Mouse (Mus musculus) heart, embryonic 12.5 days (tissue): ENCODE measurements around the gene Doc2a. TPM values are rescaled to one million over a fixed set of nuclear protein-coding genes. Genes with fewer than 3 reads are reported as not detected.

Experiments used
- ATAC-seq: fragments of 200-750 bp; cut with Nextera tagmentation; 2 replicates; pipeline ENCODE4 v1.8.0; 2017; ENCODE audit warnings: moderate TSS enrichment, moderate library complexity; ENCODE audit not compliant: insufficient number of reproducible peaks, low FRiP score
- H3K27ac ChIP-seq: fragments of 300-500 bp; sonication (generic); 2 replicates; pipeline ENCODE4 v1.5.1; 2016; ENCODE audit warnings: mild to moderate bottlenecking, moderate library complexity; ENCODE audit not compliant: poor library complexity, severe bottlenecking
- H3K27me3 ChIP-seq: fragments of 300-500 bp; sonication (generic); replicated peaks from 2 replicates; pipeline ENCODE4 v1.6.1; 2016; ENCODE audit warnings: mild to moderate bottlenecking, moderate library complexity
- H3K36me3 ChIP-seq: fragments of 300-500 bp; sonication (generic); 2 replicates; pipeline ENCODE4 v1.6.1; 2016; ENCODE audit warnings: mild to moderate bottlenecking, moderate library complexity
- H3K4me1 ChIP-seq: fragments of 300-500 bp; sonication (generic); replicated peaks from 2 replicates; pipeline ENCODE4 v1.6.1; 2016; ENCODE audit warnings: mild to moderate bottlenecking
- H3K4me2 ChIP-seq: fragments of 300-500 bp; sonication (generic); 2 replicates; pipeline ENCODE4 v1.6.1; 2016; ENCODE audit warnings: mild to moderate bottlenecking, moderate library complexity
- H3K4me3 ChIP-seq: fragments of 300-500 bp; sonication (generic); 2 replicates; pipeline ENCODE4 v1.5.1; 2016; ENCODE audit warnings: mild to moderate bottlenecking
- H3K9ac ChIP-seq: fragments of 300-500 bp; sonication (generic); 2 replicates; pipeline ENCODE4 v1.6.1; 2016; ENCODE audit warnings: mild to moderate bottlenecking, moderate library complexity
- H3K9me3 ChIP-seq: fragments of 300-500 bp; sonication (generic); replicated peaks from 2 replicates; pipeline ENCODE4 v1.6.1; 2016; ENCODE audit warnings: mild to moderate bottlenecking, moderate library complexity
- WGBS: fragments of 180-500 bp; shearing (Covaris S2); methylation state at CpG from one replicate; pipeline ENCODE4 v1.1.7; 2016; 5-methylcytosine and 5-hydroxymethylcytosine counted together
- polyA plus RNA-seq: library from polyadenylated mRNA; unstranded; fragments of >200 nt; fragmentation: Nextera tagmentation; extraction: Ambion mirVana; gene quantifications from 2 replicates; pipeline ENCODE4 v1.2.1, GENCODE M21; 2016

The Doc2a gene
- polyA plus RNA-seq: not detected in 2 replicates

DNA sequence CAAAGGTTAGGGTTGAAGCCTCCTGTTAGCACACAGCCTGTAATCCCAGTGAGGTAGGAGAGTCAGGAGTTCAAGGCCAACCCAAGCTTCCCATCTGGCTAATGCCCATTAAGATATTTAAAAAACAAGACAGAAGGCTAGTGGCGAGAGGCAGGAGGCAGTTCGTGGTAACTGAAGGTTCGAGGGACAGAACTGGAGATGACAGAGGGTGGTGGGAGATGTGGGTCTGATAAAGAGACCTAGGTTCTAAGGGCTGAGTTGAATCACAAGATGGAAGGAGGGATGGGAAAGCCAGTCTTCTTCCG is at the start of gene Doc2a:
Gene Doc2a (plus strand): TSS at position 301 of the 305 bp plus-strand sequence.
- peak within 1 kb of the TSS; percentile 59 for H3K9ac ChIP-seq
- H3K36me3 ChIP-seq: peaks cover 5% of the 10 kb centered on the region
- H3K27me3 ChIP-seq: peaks cover 65% of the 10 kb centered on the region
- ATAC-seq: no peak
- H3K4me3 ChIP-seq: peak within 1 kb of the TSS; percentile 55
- H3K9me3 ChIP-seq: no peaks in the 10 kb centered on the region
- H3K27ac ChIP-seq: no peak within 1 kb of the TSS
- WGBS: 25% methylated on average over 4 of the region's 4 CpGs
- peak within 1 kb of the TSS; percentile 96 for H3K4me2 ChIP-seq
- peaks cover 22% of the 10 kb centered on the region for H3K4me1 ChIP-seq

DNA sequence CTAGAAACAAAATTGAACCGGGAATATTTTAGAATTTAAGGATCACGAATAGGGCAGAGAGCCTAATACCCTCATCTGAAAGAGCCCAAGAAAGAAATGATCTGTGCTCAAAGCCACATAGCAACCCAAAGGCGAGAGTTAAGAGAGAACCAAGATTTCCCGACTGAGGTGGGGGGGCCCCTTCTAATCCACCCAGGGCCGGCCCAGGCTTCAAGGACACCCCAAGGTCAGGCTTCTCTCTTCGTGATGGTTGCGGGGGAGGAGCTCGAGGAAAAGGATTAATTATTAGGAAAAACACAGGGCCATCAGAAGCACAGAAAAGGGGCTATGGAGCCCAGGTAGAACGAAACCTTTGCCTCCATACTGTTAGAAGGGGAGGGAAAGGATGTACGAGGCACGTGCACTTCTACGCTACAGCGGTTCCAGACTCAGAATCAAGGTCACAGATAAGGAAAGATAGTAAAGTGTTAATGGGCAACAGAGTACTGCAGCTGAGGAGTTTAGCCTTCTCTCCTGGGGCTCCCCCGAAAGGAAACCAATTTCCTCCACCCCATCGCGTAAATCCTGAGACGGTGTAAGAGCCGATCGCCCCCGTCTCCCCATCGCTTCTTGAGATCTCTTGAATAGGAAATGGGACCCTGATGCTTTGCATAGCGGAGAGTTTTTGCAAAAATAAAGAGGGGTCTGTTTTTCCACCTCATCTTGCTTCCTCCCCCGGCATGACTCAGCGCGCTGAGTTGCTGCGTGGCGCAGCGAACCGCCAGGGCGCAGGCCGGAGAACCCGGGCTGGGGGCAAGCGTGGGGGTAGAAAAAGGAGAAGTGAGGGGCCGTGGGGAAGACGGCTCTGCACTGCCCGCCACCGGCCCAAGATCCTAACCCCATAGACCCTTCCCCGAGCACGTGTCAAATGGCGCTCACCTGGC is 48.8 kb upstream of the Doc2a start:
- WGBS: under 1% methylated on average over 40 of the region's 40 CpGs
- H3K4me1 ChIP-seq: peaks cover 52% of the 10 kb centered on the region
- H3K4me3 ChIP-seq: peak overlapping the region; percentile 89
- peak overlapping the region; percentile 94 for H3K4me2 ChIP-seq
- no peaks in the 10 kb centered on the region for H3K9me3 ChIP-seq
- peak; percentile 38 for ATAC-seq
- peak overlapping the region; percentile 100 for H3K27ac ChIP-seq
- peak overlapping the region; percentile 98 for H3K9ac ChIP-seq
- H3K27me3 ChIP-seq: no peaks in the 10 kb centered on the region
- H3K36me3 ChIP-seq: peaks cover 39% of the 10 kb centered on the region

DNA sequence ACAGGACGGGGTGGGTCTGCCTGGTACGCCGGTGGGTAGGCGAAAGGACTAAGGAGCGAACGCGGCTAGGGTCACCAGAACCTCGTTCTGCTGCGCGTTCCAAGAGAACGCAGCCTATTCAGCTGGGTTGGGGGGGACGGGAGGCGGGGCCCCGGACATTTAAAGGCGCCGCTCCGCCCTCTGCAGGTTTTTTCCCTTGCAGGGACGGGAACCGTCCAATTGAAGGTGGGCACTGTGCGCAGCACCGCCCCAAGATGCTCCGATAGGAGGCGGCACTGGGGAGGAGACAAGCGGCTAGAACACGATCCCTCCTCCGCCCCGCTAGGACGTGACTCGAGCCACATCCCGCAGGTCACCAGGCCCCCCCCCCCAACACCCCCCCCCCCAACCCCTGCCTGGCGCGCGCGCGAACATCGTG is 48.2 kb upstream of the Doc2a start:
- Histone ChIP-seq H3K4me2 (peak overlapping the region; percentile 94), H3K36me3 (peaks cover 37% of the 10 kb centered on the region), H3K4me3 (peak overlapping the region; percentile 89), H3K27ac (peak overlapping the region; percentile 100), H3K4me1 (peaks cover 49% of the 10 kb centered on the region), H3K27me3 (no peaks in the 10 kb centered on the region), H3K9me3 (no peaks in the 10 kb centered on the region), H3K9ac (peak overlapping the region; percentile 98)
- peak; percentile 95 for ATAC-seq
- 1% methylated on average over 36 of the region's 36 CpGs for WGBS

DNA sequence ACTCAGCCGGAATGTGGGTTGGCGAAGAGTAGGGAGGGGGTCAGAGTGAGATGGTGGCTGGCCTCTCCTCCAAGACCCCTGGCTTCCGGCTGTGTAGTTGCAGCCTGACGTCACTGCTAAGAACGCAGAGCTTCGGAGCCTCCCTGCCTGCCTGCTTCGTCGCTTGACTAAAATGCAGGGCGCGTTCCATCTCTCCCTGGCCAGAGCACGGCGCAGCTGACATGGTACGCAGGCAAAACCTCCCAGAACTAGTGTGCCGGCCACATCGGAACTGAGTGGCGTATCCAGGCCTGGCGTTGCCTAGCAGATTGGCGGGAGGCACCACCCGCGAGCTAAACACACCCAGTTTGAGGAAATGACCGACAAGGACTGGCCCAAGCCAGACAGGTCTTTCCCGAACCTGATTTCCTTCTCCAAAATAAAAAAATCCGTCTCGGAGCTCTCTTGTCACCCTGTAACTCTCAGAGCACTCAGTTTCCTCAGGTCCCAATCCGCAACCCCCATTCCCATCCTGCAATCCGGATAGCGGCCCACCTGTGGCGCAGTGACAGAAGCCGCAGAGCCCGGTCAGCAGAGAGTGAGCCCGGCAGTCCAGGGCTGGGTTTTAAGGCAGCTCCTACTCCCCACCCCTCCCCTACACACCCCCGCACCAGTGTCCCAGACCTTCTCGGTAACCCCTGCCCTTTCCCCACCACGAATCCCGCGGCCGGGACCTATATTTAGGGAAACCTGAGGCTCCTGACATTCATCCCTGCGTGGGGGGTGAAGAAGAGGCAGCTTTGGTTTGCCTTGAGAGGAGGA is 47.5 kb upstream of the Doc2a start:
- Histone ChIP-seq H3K4me3 (peak overlapping the region; percentile 89), H3K9me3 (no peaks in the 10 kb centered on the region), H3K4me2 (peak overlapping the region; percentile 94), H3K9ac (peak overlapping the region; percentile 85), H3K27ac (peak overlapping the region; percentile 100), H3K4me1 (peaks cover 47% of the 10 kb centered on the region), H3K27me3 (no peaks in the 10 kb centered on the region), H3K36me3 (peaks cover 31% of the 10 kb centered on the region)
- peak; percentile 88 for ATAC-seq
- WGBS: 1% methylated on average over 38 of the region's 38 CpGs

DNA sequence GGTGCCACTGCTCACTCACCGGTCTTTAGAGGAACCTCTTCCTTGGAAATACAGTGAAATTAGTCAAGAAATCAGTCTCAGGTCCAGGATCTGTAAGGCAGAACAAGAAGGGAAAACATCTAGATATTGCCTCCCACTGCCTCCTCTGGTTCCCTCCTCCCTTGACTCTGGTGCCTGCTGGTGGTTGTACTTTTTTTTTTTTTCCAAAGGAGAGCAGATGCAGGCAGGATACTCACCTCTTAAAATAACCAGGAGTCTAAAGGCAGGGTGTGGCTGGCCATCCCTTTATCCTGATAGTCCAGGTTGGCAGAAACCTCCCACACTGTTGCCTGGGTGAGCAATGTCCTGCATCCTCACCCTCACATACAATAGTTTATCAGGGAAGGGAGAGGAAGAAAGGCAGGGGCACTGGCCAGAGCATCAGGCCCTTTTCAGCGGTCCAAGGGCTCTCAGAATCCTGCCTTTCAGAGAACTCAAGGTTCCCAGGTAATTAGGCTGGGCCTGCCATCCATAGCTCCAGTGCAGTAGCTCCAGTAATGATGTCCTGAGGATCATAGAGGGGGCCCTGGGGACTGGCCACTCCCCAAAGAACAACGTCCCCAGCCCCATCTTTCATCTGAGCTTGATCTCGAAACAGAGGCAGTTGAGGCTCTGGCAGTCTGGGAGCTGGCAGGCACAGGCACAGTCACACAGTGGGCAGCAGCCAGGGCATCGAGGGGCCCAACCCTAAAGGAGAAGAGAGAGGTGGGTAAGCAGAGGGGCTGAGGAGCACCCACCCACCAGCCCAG is 46.8 kb upstream of the Doc2a start:
- no peaks in the 10 kb centered on the region for H3K9me3 ChIP-seq
- H3K4me2 ChIP-seq: peak overlapping the region; percentile 94
- no peaks in the 10 kb centered on the region for H3K27me3 ChIP-seq
- H3K9ac ChIP-seq: peak overlapping the region; percentile 85
- 55% methylated on average over 5 of the region's 5 CpGs for WGBS
- peaks cover 39% of the 10 kb centered on the region for H3K4me1 ChIP-seq
- no peak for ATAC-seq
- H3K36me3 ChIP-seq: peaks cover 23% of the 10 kb centered on the region
- H3K4me3 ChIP-seq: peak overlapping the region; percentile 89
- peak overlapping the region; percentile 100 for H3K27ac ChIP-seq

DNA sequence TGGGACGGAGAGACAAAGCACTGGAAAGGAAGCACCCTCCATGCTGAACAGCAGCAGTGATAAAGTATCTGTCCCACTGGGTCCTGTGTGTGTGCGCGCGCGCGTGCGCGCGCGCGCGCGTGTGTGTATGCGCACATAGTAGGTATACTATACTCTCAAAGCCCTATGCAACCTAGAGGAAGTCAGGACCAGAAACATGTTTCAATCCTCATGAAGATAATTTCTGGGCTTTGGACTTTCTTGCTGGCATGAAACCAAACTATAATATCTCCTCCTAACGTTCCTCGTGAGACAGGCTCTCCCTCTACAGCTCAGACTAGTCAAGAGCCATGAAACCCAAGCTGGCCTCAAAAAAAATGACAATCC is 46.2 kb upstream of the Doc2a start:
- Histone ChIP-seq H3K4me1 (peaks cover 34% of the 10 kb centered on the region), H3K4me2 (no peak overlapping the region), H3K27ac (peak overlapping the region; percentile 100; the same call in 1 of the 2 replicates), H3K9ac (peak overlapping the region; percentile 85; the same call in 1 of the 2 replicates), H3K9me3 (no peaks in the 10 kb centered on the region), H3K27me3 (no peaks in the 10 kb centered on the region), H3K36me3 (peaks cover 17% of the 10 kb centered on the region), H3K4me3 (no peak overlapping the region)
- ATAC-seq: no peak
- WGBS: 92% methylated on average over 16 of the region's 16 CpGs

DNA sequence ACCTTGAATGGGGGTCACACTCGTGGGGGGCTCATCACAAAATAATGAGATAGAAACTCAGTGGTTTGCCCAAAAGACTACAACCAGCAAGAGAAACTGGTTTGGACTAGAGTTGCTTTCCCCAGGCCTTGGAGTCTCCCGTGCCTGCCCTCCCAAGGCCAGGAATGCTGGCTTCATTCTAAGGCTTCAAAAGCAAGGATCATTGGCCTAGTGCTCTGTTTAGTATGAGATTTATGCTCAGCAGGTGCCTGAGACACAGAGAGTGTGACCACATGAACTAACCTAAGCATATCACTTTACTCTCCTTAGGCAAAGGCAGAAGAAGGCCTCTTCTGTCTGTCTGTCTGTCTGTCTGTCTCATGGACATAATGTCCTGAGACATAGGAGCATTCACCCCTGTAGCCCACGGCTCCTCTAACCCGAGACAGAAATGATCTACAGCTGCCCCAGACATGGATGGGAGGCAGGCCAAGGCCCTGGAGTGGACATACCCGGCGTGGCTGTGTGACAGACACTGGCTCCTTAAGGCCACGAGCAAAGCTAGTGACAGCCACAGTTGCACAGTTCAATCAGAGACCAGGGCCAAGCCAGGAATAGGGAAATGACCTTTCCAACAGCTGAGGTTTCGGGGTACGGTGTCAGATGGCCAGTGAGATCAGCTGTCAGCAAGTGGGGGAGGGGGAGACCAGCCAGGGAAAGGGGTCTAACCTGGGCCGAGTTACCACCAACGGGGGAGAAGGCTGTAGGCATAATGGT is 44.9 kb upstream of the Doc2a start:
- peaks cover 26% of the 10 kb centered on the region for H3K4me1 ChIP-seq
- peaks cover 10% of the 10 kb centered on the region for H3K36me3 ChIP-seq
- ATAC-seq: no peak
- WGBS: 82% methylated on average over 11 of the region's 11 CpGs
- no peaks in the 10 kb centered on the region for H3K9me3 ChIP-seq
- no peaks in the 10 kb centered on the region for H3K27me3 ChIP-seq
- H3K4me3 ChIP-seq: no peak overlapping the region
- H3K4me2 ChIP-seq: no peak overlapping the region
- no peak overlapping the region for H3K9ac ChIP-seq
- no peak overlapping the region for H3K27ac ChIP-seq

DNA sequence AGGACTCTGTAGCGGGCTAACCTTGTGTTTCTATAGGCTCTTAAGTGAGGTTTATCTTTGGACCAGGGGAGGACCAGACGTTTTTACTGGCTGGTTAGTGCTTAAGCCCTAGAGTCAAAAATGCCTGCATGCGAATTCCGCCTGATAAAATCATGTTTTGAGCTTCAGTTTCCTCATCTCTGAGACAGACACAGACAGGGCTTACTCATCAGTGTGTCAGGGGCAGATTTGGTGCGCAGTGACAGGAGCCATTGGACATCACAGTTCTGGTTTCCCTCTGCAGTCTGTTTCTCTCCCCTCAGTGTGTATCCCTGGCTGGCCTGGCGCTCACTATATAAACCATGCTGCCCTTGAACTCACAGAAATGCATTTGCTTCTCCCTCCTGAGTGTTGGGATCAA is 44.0 kb upstream of the Doc2a start:
- H3K27ac ChIP-seq: no peak overlapping the region
- H3K9me3 ChIP-seq: no peaks in the 10 kb centered on the region
- no peak overlapping the region for H3K9ac ChIP-seq
- H3K4me1 ChIP-seq: peaks cover 30% of the 10 kb centered on the region
- WGBS: 83% methylated on average over 6 of the region's 6 CpGs
- no peak overlapping the region for H3K4me3 ChIP-seq
- peaks cover 5% of the 10 kb centered on the region; the same call in 1 of the 2 replicates for H3K36me3 ChIP-seq
- no peak overlapping the region for H3K4me2 ChIP-seq
- ATAC-seq: no peak
- H3K27me3 ChIP-seq: no peaks in the 10 kb centered on the region

DNA sequence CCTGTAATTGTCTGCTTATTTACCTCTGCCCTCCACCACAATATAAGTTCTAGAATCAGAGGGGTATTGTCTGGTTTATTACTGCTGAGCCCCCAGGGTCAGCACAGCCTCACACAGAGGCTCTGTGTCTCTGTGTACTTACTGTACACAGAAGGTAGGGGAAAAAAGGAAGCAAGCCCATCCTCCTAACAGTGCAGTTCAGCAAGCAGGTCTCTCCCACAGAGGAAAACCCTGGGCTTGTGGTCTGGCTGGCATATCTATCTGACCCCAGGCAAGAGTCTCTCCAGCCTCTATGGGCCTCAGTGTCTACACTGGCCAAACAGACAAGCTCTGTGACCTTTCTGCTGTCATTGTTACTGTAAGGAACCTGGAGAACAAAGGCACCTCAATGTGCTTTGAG is 43.5 kb upstream of the Doc2a start:
- Histone ChIP-seq H3K4me2 (no peak overlapping the region), H3K4me3 (no peak overlapping the region), H3K36me3 (peaks cover 5% of the 10 kb centered on the region; the same call in 1 of the 2 replicates), H3K9ac (no peak overlapping the region), H3K9me3 (no peaks in the 10 kb centered on the region), H3K4me1 (peaks cover 35% of the 10 kb centered on the region), H3K27ac (no peak overlapping the region), H3K27me3 (no peaks in the 10 kb centered on the region)
- ATAC-seq: no peak

DNA sequence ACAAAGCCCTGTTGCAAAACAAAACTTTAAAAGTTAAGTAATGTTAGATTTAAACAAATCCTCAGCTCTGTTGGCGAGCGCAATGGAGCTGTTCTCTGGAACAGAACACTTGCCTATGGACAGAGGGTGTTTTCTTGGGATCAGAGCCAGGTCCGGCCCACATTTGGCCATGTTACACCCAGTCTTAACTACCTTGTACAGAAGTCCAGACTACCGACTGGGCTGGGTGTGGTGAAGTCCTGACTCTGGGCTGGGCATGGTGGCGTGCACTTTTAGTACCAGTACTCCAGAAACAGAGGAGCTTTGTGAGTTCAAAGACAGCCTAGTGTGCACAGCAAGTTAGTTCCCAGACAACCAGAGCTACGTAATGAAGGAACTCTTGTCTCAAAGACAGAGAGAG is 40.3 kb upstream of the Doc2a start:
- Histone ChIP-seq H3K4me1 (peaks cover 29% of the 10 kb centered on the region), H3K27me3 (no peaks in the 10 kb centered on the region), H3K4me3 (no peak overlapping the region), H3K4me2 (no peak overlapping the region), H3K9ac (no peak overlapping the region), H3K36me3 (peaks cover 5% of the 10 kb centered on the region; the same call in 1 of the 2 replicates), H3K27ac (no peak overlapping the region), H3K9me3 (no peaks in the 10 kb centered on the region)
- WGBS: 67% methylated on average over 6 of the region's 6 CpGs
- ATAC-seq: no peak; the same call in 1 of the 2 replicates
